ENCODE assay signal across 19 mouse cellular contexts in the genomic region with DNA sequence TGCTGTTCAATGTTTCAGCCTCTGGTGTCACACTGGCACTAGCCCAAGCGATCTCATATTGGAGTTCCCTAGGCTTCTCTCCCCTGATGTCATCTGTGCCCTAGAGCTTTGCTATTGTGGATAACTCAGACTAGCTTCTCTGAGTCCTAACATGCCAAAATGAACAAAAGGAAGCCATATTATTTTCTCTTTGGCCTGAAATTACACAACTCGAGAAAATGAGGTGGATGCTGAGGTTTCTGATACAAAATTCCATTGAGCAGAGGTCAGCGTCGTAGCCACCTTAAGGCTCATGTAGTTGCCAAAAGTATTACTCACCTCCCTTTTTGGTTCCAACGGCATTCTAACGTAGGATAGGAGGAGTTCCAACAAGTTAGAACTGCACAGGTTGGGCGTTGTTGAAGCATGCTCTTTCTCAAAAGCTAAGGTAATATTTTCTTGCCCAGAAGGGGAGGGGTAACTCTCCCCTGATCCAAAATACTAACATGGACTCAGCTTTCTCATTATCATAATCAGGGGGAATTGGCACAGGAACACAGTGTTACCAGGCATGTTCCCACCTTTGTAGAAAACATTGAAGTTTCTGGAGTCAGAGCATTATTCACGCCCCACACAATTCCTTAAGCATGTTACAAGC.
DNase-seq lines count a peak whose midpoint lies in the region; ATAC-seq lines count a peak whose summit lies in the region.
"Had no signal": no experiment of that assay in that cellular context is flagged by ENCODE, and none has a peak within 500 bp of the region (broad histone marks: within the 10 kb centered on the region; RNA-seq: fewer than 3 reads in every experiment).

No protein-coding gene starts in this region.

- ATAC-seq in embryonic facial prominence, embryonic 13.5 days (ENCODE audit: insufficient number of reproducible peaks, insufficient read depth, low FRiP score, low TSS enrichment, low read depth) = peak; percentile 37; the same call in 1 of the 2 replicates
- ATAC-seq in liver, embryonic 11.5 days (replicated peaks; ENCODE audit: low FRiP score) = no peak
- no peak for ATAC-seq in cerebellum, adult (ENCODE audit: insufficient number of reproducible peaks, low FRiP score, low TSS enrichment)

- DNase-seq in embryonic facial prominence, embryonic 10.5 days (ENCODE audit: low spot score) = no peak
- peak; percentile 30 for DNase-seq in urinary bladder, postnatal 14 days (ENCODE audit: low spot score)
- DNase-seq in urinary bladder, adult 2 months (ENCODE audit: low spot score) = no peak
- DNase-seq in gastrocnemius, postnatal 10 days = peak; percentile 7
- no peak for DNase-seq in liver, embryonic 11.5 days (ENCODE audit: low spot score)
- DNase-seq in left cerebral cortex, adult 18-20 months (ENCODE audit: low spot score in 2 of 2) = no peak
- DNase-seq: cerebellum, adult 9-10 months; kidney, adult 9 months; kidney, postnatal 25 days; thymus, postnatal 4 days had no signal

- H3K36me3 ChIP-seq in embryonic facial prominence, embryonic 13.5 days = no peaks in the 10 kb centered on the region
- no peaks in the 10 kb centered on the region for H3K36me3 ChIP-seq in embryonic facial prominence, embryonic 10.5 days (replicated peaks)
- no peaks in the 10 kb centered on the region for H3K36me3 ChIP-seq in liver, embryonic 11.5 days (ENCODE audit: control insufficient read depth, insufficient read depth, low read length)
- H3K36me3 ChIP-seq: hindbrain, embryonic 12.5 days; liver, embryonic 15.5 days; neural tube, embryonic 12.5 days had no signal

- H3K4me2 ChIP-seq in embryonic facial prominence, embryonic 13.5 days = no peak overlapping the region
- no peak overlapping the region for H3K4me2 ChIP-seq in liver, embryonic 11.5 days
- H3K4me2 ChIP-seq: hindbrain, embryonic 12.5 days; liver, embryonic 15.5 days; midbrain, embryonic 11.5 days; neural tube, embryonic 12.5 days had no signal

- no peaks in the 10 kb centered on the region for H3K27me3 ChIP-seq in embryonic facial prominence, embryonic 13.5 days
- no peaks in the 10 kb centered on the region for H3K27me3 ChIP-seq in embryonic facial prominence, embryonic 10.5 days (replicated peaks; ENCODE audit: low read depth, poor library complexity, severe bottlenecking)
- H3K27me3 ChIP-seq in liver, embryonic 11.5 days (replicated peaks; ENCODE audit: control insufficient read depth, insufficient read depth, low read length) = no peaks in the 10 kb centered on the region
- H3K27me3 ChIP-seq: CH12.LX; hindbrain, embryonic 12.5 days; liver, embryonic 15.5 days; neural tube, embryonic 12.5 days had no signal

- H3K9ac ChIP-seq in embryonic facial prominence, embryonic 13.5 days = no peak overlapping the region
- no peak overlapping the region for H3K9ac ChIP-seq in liver, embryonic 11.5 days (ENCODE audit: low read depth, low read length)
- H3K9ac ChIP-seq: hindbrain, embryonic 12.5 days; liver, embryonic 15.5 days; neural tube, embryonic 12.5 days had no signal

- H3K27ac ChIP-seq in embryonic facial prominence, embryonic 13.5 days = 0 out of 2 replicates have a peak overlapping the region, but pooled peaks have one; percentile 11
- no peak overlapping the region for H3K27ac ChIP-seq in embryonic facial prominence, embryonic 10.5 days (replicated peaks)
- H3K27ac ChIP-seq in liver, embryonic 11.5 days (ENCODE audit: low read depth, low read length) = no peak overlapping the region
- H3K27ac ChIP-seq: hindbrain, embryonic 12.5 days; left cerebral cortex, adult 2 months; liver, embryonic 15.5 days; macrophage; neural tube, embryonic 12.5 days had no signal

- no peaks in the 10 kb centered on the region for H3K9me3 ChIP-seq in embryonic facial prominence, embryonic 13.5 days
- H3K9me3 ChIP-seq in embryonic facial prominence, embryonic 10.5 days = no peaks in the 10 kb centered on the region
- H3K9me3 ChIP-seq in liver, embryonic 11.5 days (ENCODE audit: control insufficient read depth, low read length) = no peaks in the 10 kb centered on the region
- H3K9me3 ChIP-seq: hindbrain, embryonic 12.5 days; liver, embryonic 15.5 days; neural tube, embryonic 12.5 days had no signal

- WGBS in embryonic facial prominence, embryonic 13.5 days = 78% methylated on average over 8 of the region's 8 CpGs
- 89% methylated on average over 8 of the region's 8 CpGs for WGBS in embryonic facial prominence, embryonic 10.5 days
- 80% methylated on average over 8 of the region's 8 CpGs for WGBS in liver, embryonic 11.5 days

- H3K4me3 ChIP-seq in embryonic facial prominence, embryonic 13.5 days = no peak overlapping the region
- no peak overlapping the region for H3K4me3 ChIP-seq in embryonic facial prominence, embryonic 10.5 days
- H3K4me3 ChIP-seq in liver, embryonic 11.5 days (ENCODE audit: low read depth, low read length) = no peak overlapping the region
- H3K4me3 ChIP-seq: hindbrain, embryonic 12.5 days; left cerebral cortex, adult 2 months; liver, embryonic 15.5 days; neural tube, embryonic 12.5 days had no signal

- H3K4me1 ChIP-seq in embryonic facial prominence, embryonic 13.5 days = no peaks in the 10 kb centered on the region
- H3K4me1 ChIP-seq in embryonic facial prominence, embryonic 10.5 days = no peaks in the 10 kb centered on the region
- no peaks in the 10 kb centered on the region for H3K4me1 ChIP-seq in liver, embryonic 11.5 days (replicated peaks; ENCODE audit: control insufficient read depth, insufficient read depth, low read length)
- H3K4me1 ChIP-seq: hindbrain, embryonic 12.5 days; liver, embryonic 15.5 days; neural tube, embryonic 12.5 days had no signal

Comparison
In these comparisons a context has a peak if more than half of its experiments do, and no peak if none do; other contexts are left out.
1. DNase-seq: peak in urinary bladder, postnatal 14 days (single experiment) and gastrocnemius, postnatal 10 days (single experiment); none in embryonic facial prominence, embryonic 10.5 days (single experiment), urinary bladder, adult 2 months (single experiment), liver, embryonic 11.5 days (single experiment) and left cerebral cortex, adult 18-20 months (0 of 2).